Mouse (Mus musculus): ENCODE measurements around the gene Trp53tg5. TPM values are rescaled to one million over a fixed set of nuclear protein-coding genes. Genes with fewer than 3 reads are reported as not detected.
A peak's percentile ranks its signal among the peaks of the same experiment; 100 is the strongest.

Trp53tg5 gene
- polyA plus RNA-seq, 1 experiment from 2014 or later = not detected

DNA sequence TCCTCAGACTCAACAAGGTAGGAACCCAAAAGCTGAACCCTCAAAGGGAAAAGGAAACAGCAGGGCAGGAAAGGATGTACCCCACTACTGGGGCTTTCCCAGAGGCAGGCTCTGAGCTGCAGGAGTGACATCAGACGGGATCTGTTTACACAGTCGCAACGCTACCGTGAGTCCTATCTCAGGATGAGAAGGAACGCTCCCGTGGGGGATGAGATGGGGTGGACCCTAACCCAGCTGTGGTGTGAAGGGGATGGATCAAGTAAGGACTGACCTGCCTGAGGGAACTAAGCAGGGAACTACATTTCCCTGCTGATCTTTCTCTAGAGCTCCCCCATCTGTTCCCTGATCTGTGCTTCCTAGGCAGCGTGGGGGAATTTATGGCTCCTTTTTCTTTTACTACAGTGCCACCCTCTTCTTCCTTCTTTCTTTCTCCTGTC is 16.6 kb downstream of the Trp53tg5 start, which contains the start of gene Sys1:
TSS of gene Sys1 (plus strand) at position 101 of the 437 bp plus-strand sequence.
- H3K27me3 ChIP-seq (ENCODE audit: control insufficient read depth, insufficient read depth, low read length) = no peaks in the 10 kb centered on the region
- peak; percentile 37 for DNase-seq
- no peak within 1 kb of the TSS for H3K4me3 ChIP-seq (replicated peaks; ENCODE audit: low read depth, low read length)
- ATAC-seq (ENCODE audit: low FRiP score, low TSS enrichment) = no peak
- no peak within 1 kb of the TSS for H3K27ac ChIP-seq (replicated peaks; ENCODE audit: low read depth, low read length)
- H3K9me3 ChIP-seq (ENCODE audit: control insufficient read depth, low read length) = no peaks in the 10 kb centered on the region
- H3K36me3 ChIP-seq (ENCODE audit: control insufficient read depth, insufficient read depth, low read length) = no peaks in the 10 kb centered on the region
- peak within 1 kb of the TSS; percentile 23; the same call in 1 of the 2 replicates for H3K9ac ChIP-seq (replicated peaks; ENCODE audit: low read length)
- 3% methylated on average over 7 of the region's 7 CpGs for WGBS
- peak within 1 kb of the TSS; percentile 33; the same call in 1 of the 2 replicates for H3K4me2 ChIP-seq (ENCODE audit: low read length)
- peaks cover 7% of the 10 kb centered on the region for H3K4me1 ChIP-seq (ENCODE audit: control insufficient read depth, insufficient read depth, low read length)

DNA sequence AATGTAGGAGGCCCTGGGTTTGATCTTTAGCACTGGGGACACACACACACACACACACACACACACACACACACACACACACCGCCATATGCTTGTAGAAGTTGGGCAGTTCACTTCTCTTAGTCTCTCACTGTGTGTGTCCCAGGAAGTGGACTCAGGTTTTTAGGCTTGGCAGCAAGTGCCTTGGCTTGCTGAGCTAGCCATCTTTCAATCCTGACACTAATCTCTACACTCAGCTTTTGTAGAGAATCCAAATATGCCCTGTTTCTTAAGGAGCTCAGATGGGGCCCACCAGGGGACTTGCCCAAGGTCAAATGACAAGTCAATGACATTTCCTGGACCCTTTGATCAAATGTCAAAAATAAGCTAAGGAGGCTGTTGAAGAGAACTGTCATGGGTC is 17.1 kb downstream of the Trp53tg5 start:
- H3K9me3 ChIP-seq (ENCODE audit: control insufficient read depth, low read length) = no peaks in the 10 kb centered on the region
- ATAC-seq (ENCODE audit: low FRiP score, low TSS enrichment) (no peak), DNase-seq (no peak)
- 84% methylated on average over 1 of the region's 1 CpGs for WGBS
- peak overlapping the region; percentile 33; the same call in 1 of the 2 replicates for H3K4me2 ChIP-seq (ENCODE audit: low read length)
- H3K27me3 ChIP-seq (ENCODE audit: control insufficient read depth, insufficient read depth, low read length) = no peaks in the 10 kb centered on the region
- no peak overlapping the region for H3K9ac ChIP-seq (replicated peaks; ENCODE audit: low read length)
- 0 out of 2 replicates have a peak, but pooled peaks cover 5% of the 10 kb centered on the region for H3K4me1 ChIP-seq (ENCODE audit: control insufficient read depth, insufficient read depth, low read length)
- H3K4me3 ChIP-seq (replicated peaks; ENCODE audit: low read depth, low read length) = no peak overlapping the region
- no peak overlapping the region for H3K27ac ChIP-seq (replicated peaks; ENCODE audit: low read depth, low read length)
- H3K36me3 ChIP-seq (ENCODE audit: control insufficient read depth, insufficient read depth, low read length) = no peaks in the 10 kb centered on the region

DNA sequence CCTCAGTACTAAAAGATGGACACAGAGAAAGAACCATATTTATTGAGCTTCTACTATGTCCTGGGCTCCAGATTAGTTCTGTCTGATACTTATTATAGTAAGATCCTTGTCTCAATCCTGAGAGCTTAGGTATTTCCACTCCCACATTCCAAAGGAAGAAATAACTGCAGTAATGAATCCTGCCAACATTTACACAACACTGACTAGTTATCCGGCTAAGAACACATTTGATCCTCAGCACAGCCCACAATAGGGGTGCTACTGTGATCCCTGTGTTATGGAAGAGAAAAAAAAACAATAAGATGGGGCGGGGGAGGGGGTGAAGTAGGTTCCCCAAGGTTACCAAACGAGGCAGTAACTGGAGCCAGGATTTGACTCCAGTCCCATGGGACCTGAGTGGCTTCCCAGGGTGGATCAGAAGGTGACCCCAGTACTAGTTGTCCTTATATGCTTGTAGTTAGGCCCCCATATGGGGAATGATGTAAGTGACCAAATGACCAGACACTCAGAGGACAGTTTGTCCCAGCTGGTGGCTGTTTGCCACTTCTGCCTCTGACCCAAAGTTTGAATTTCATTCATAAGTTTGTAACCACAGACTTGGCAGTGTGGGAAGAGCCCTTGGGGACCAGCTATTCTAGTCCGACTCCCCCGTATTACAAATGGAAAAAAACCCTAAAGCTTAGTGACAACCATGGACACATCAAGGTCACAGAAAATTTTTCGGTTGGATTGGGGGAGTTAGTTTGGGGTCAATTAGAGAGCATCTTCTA is 17.9 kb downstream of the Trp53tg5 start:
- 0 out of 2 replicates have a peak, but pooled peaks cover 5% of the 10 kb centered on the region for H3K4me1 ChIP-seq (ENCODE audit: control insufficient read depth, insufficient read depth, low read length)
- H3K27ac ChIP-seq (replicated peaks; ENCODE audit: low read depth, low read length) = no peak overlapping the region
- DNase-seq (no peak), ATAC-seq (ENCODE audit: low FRiP score, low TSS enrichment) (no peak)
- H3K9me3 ChIP-seq (ENCODE audit: control insufficient read depth, low read length) = no peaks in the 10 kb centered on the region
- H3K27me3 ChIP-seq (ENCODE audit: control insufficient read depth, insufficient read depth, low read length) = no peaks in the 10 kb centered on the region
- no peak overlapping the region for H3K4me2 ChIP-seq (ENCODE audit: low read length)
- 72% methylated on average over 6 of the region's 6 CpGs for WGBS
- H3K36me3 ChIP-seq (ENCODE audit: control insufficient read depth, insufficient read depth, low read length) = no peaks in the 10 kb centered on the region
- no peak overlapping the region for H3K9ac ChIP-seq (replicated peaks; ENCODE audit: low read length)
- no peak overlapping the region for H3K4me3 ChIP-seq (replicated peaks; ENCODE audit: low read depth, low read length)

DNA sequence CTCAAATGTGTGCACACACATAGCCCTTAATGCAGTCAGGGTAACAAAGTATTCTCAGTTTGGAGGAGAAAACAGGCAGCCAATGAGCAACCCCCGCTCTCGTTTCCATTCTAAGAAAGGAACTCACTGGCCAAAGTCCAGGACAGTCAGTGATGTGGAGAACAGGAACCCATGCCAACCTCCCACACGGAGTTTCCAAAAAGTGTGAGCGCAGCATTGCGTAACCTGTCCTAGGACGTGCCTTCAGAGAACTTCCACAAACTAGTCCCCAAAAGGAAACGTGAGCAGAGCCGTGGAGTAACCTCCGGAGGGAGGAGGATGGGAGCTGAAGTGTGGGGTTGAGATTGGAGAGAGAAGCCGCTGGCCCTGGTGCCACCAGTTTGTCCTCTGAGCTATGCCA is 18.7 kb downstream of the Trp53tg5 start:
- no peak overlapping the region for H3K4me3 ChIP-seq (replicated peaks; ENCODE audit: low read depth, low read length)
- H3K9me3 ChIP-seq (ENCODE audit: control insufficient read depth, low read length) = no peaks in the 10 kb centered on the region
- WGBS = 82% methylated on average over 10 of the region's 10 CpGs
- H3K4me1 ChIP-seq (ENCODE audit: control insufficient read depth, insufficient read depth, low read length) = 0 out of 2 replicates have a peak, but pooled peaks cover 5% of the 10 kb centered on the region
- DNase-seq = no peak
- no peak overlapping the region for H3K27ac ChIP-seq (replicated peaks; ENCODE audit: low read depth, low read length)
- H3K4me2 ChIP-seq (ENCODE audit: low read length) = no peak overlapping the region
- ATAC-seq (ENCODE audit: low FRiP score, low TSS enrichment) = no peak
- no peaks in the 10 kb centered on the region for H3K36me3 ChIP-seq (ENCODE audit: control insufficient read depth, insufficient read depth, low read length)
- H3K9ac ChIP-seq (replicated peaks; ENCODE audit: low read length) = no peak overlapping the region
- H3K27me3 ChIP-seq (ENCODE audit: control insufficient read depth, insufficient read depth, low read length) = no peaks in the 10 kb centered on the region

DNA sequence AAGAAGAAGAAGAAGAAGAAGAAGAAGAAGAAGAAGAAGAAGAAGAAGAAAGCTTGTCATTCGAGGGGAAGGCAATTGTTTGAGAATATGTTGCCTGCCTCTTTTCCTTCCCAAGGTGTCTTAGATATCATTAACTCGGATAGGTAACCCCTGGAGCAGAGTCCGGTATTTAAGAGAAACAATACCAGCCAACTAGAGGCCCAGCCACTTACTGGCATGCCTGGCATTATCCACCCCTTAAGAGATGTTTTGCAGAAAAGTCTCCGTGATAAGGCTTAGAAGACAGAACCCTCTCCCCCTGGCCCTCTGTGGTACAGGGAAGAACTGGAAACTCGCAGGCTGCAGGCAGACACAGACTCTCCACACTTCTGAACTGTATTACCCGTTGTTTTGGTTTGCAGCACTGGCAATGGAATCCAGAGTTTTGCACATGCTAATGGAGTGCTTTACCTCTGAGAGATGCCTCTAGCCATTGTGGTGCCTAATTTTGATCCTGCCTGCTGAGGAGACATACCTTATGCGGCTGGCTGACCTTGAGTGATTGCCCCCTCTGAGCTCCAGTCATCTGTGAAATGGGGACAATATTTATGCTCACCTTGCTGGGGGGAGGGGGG is 19.5 kb downstream of the Trp53tg5 start:
- H3K36me3 ChIP-seq (ENCODE audit: control insufficient read depth, insufficient read depth, low read length) = no peaks in the 10 kb centered on the region
- no peak overlapping the region for H3K9ac ChIP-seq (replicated peaks; ENCODE audit: low read length)
- H3K4me2 ChIP-seq (ENCODE audit: low read length) = no peak overlapping the region
- no peak overlapping the region for H3K4me3 ChIP-seq (replicated peaks; ENCODE audit: low read depth, low read length)
- DNase-seq = no peak
- H3K9me3 ChIP-seq (ENCODE audit: control insufficient read depth, low read length) = no peaks in the 10 kb centered on the region
- 0 out of 2 replicates have a peak, but pooled peaks cover 5% of the 10 kb centered on the region for H3K4me1 ChIP-seq (ENCODE audit: control insufficient read depth, insufficient read depth, low read length)
- ATAC-seq (ENCODE audit: low FRiP score, low TSS enrichment) = no peak
- WGBS = 80% methylated on average over 7 of the region's 7 CpGs
- H3K27ac ChIP-seq (replicated peaks; ENCODE audit: low read depth, low read length) = no peak overlapping the region
- H3K27me3 ChIP-seq (ENCODE audit: control insufficient read depth, insufficient read depth, low read length) = no peaks in the 10 kb centered on the region

DNA sequence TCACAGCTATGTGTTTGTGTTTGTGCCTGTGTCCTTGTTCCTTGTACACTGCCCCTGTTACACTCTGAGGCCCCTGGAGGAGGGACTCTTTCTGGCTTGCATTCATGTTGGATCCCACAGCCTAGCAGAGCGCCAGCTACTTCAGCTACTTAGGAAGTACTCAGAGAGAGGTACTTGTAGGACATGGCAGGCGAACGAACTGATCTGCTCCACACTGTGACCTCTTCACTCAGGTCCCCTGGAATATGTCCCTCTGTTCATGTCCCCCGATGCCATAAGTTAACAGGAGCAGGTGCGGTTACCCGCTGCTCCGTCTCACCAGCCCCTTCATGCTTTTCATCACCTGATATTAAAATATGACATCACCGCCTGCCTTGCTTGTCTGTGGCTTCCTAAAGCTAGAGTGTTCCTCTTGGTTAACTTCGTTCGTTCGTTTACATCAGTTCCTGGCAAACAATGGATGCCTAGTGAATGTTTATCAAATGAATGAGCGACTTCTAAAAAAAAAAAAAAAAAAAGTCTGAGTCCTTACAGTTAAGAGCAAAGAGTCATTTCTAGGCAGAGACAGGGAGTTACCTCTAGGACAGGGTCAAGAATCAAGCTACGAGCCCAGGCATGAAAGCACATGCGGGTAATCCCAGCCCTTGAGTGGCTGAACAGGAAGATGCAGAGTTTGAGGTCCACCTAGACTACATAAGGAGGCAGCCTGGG is 20.3 kb downstream of the Trp53tg5 start:
- Histone ChIP-seq H3K36me3 (ENCODE audit: control insufficient read depth, insufficient read depth, low read length) (no peaks in the 10 kb centered on the region), H3K4me2 (ENCODE audit: low read length) (no peak overlapping the region), H3K27me3 (ENCODE audit: control insufficient read depth, insufficient read depth, low read length) (no peaks in the 10 kb centered on the region), H3K4me3 (replicated peaks; ENCODE audit: low read depth, low read length) (no peak overlapping the region), H3K9me3 (ENCODE audit: control insufficient read depth, low read length) (no peaks in the 10 kb centered on the region), H3K27ac (replicated peaks; ENCODE audit: low read depth, low read length) (no peak overlapping the region), H3K9ac (replicated peaks; ENCODE audit: low read length) (no peak overlapping the region), H3K4me1 (ENCODE audit: control insufficient read depth, insufficient read depth, low read length) (0 out of 2 replicates have a peak, but pooled peaks cover 5% of the 10 kb centered on the region)
- DNase-seq (no peak), ATAC-seq (ENCODE audit: low FRiP score, low TSS enrichment) (no peak)
- 89% methylated on average over 14 of the region's 14 CpGs for WGBS

DNA sequence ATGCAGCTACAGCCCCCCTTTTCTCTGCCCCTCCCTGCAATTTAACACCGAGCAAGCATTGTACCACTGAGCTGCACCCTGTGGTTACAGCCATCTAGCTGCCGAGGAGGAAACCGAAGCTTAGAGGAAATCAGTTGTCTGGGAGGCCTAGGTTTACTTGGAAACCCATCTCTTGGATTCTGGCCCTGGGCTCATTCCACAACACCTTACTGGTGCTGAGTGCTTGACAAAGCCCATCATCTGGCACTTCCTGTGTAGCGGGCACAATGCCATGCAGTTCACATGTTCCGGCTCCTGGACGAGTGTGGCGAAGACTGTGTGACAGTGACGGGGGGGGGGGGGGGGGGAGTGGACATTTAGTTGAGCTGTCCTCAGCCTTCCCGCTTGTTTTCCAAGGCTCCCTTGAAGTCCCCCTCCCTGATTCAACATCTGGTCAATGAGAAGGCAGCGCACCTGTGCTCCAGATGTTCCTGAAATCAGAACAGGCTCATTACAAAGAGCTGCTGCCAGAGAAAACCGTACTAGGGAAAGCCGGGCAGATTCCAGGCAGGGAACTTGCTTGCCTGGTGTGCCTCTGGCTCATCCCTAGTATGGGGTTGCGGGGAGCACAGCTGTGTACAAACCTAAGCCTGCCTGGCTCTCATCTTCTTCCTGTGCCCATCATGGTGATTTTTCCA is 21.4 kb downstream of the Trp53tg5 start:
- no peak overlapping the region for H3K27ac ChIP-seq (replicated peaks; ENCODE audit: low read depth, low read length)
- no peak overlapping the region for H3K4me3 ChIP-seq (replicated peaks; ENCODE audit: low read depth, low read length)
- H3K36me3 ChIP-seq (ENCODE audit: control insufficient read depth, insufficient read depth, low read length) = no peaks in the 10 kb centered on the region
- 52% methylated on average over 13 of the region's 13 CpGs for WGBS
- DNase-seq = no peak
- H3K4me2 ChIP-seq (ENCODE audit: low read length) = no peak overlapping the region
- no peaks in the 10 kb centered on the region for H3K27me3 ChIP-seq (ENCODE audit: control insufficient read depth, insufficient read depth, low read length)
- H3K4me1 ChIP-seq (ENCODE audit: control insufficient read depth, insufficient read depth, low read length) = 0 out of 2 replicates have a peak, but pooled peaks cover 5% of the 10 kb centered on the region
- no peak overlapping the region for H3K9ac ChIP-seq (replicated peaks; ENCODE audit: low read length)
- no peak for ATAC-seq (ENCODE audit: low FRiP score, low TSS enrichment)
- no peaks in the 10 kb centered on the region for H3K9me3 ChIP-seq (ENCODE audit: control insufficient read depth, low read length)

DNA sequence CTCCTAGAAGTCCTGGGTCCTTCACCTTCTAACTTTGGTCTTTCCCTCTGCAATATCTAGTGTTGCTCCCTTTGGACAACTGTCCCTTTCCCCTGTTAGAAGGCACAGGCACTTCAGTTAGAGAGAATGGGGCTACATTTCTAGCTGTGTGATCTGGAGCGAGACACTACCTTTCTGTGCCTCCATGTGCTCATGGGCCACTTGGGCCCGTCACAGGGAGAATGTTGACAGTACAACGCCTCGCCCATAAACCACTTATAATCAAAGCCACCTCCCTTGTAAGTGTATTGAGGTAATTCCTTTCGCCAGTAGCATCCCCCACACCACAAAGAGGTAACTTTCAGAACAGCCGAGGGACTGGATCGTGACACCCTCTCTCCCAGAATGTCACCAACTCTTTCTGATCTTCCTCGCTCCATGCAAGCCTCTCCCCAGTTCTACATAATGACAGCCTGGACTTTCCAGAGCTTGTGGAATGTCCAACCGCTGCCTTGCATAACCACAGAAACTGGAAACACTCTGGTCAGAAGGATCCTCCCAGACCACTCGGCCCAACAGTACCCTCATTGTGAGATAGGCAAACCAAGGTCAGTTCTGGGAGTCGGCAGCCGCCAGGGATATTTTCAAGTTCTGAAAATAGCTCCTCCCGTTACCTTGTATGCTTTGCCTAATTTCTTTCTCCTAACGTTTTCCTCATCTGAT is 24.0 kb downstream of the Trp53tg5 start:
- ATAC-seq (ENCODE audit: low FRiP score, low TSS enrichment) = no peak
- H3K4me1 ChIP-seq (ENCODE audit: control insufficient read depth, insufficient read depth, low read length) = no peaks in the 10 kb centered on the region
- WGBS = 93% methylated on average over 14 of the region's 14 CpGs
- no peak for DNase-seq
- no peak overlapping the region for H3K4me2 ChIP-seq (ENCODE audit: low read length)
- no peaks in the 10 kb centered on the region for H3K36me3 ChIP-seq (ENCODE audit: control insufficient read depth, insufficient read depth, low read length)
- H3K27ac ChIP-seq (replicated peaks; ENCODE audit: low read depth, low read length) = no peak overlapping the region
- H3K27me3 ChIP-seq (ENCODE audit: control insufficient read depth, insufficient read depth, low read length) = no peaks in the 10 kb centered on the region
- H3K4me3 ChIP-seq (replicated peaks; ENCODE audit: low read depth, low read length) = no peak overlapping the region
- no peak overlapping the region for H3K9ac ChIP-seq (replicated peaks; ENCODE audit: low read length)
- no peaks in the 10 kb centered on the region for H3K9me3 ChIP-seq (ENCODE audit: control insufficient read depth, low read length)

Data from midbrain, embryonic 14.5 days (tissue).